Mouse (Mus musculus) thymus, adult 2 months (tissue): ENCODE data around the gene Lsamp. TPM values are rescaled to one million over a fixed set of nuclear protein-coding genes. Genes with fewer than 3 reads are reported as not detected.

Experiments used
- DNase-seq: peaks from one replicate; pipeline ENCODE4 v3.0.0; 2021
- H3K27ac ChIP-seq: fragments of 200-500 bp; 2 replicates; pipeline ENCODE4 v1.5.1; 2012; ENCODE audit warnings: low read length, control low read depth; ENCODE audit not compliant: control insufficient read depth, insufficient read depth
- H3K27me3 ChIP-seq: fragments of 200-500 bp; 2 replicates; pipeline ENCODE4 v1.6.1; 2012; ENCODE audit warnings: mild to moderate bottlenecking, low read length, moderate library complexity, mixed read lengths; ENCODE audit not compliant: control insufficient read depth, insufficient read depth
- H3K36me3 ChIP-seq: fragments of 200-500 bp; 2 replicates; pipeline ENCODE4 v1.6.1; 2012; ENCODE audit warnings: mild to moderate bottlenecking, low read length, moderate library complexity; ENCODE audit not compliant: control insufficient read depth, insufficient read depth
- H3K4me1 ChIP-seq: fragments of 200-500 bp; replicated peaks from 2 replicates; pipeline ENCODE4 v1.6.1; 2012; ENCODE audit warnings: low read length; ENCODE audit not compliant: control insufficient read depth, insufficient read depth
- H3K4me3 ChIP-seq: fragments of 200-500 bp; 2 replicates; pipeline ENCODE4 v1.5.1; 2012; ENCODE audit warnings: mild to moderate bottlenecking, low read length, control low read depth, moderate library complexity; ENCODE audit not compliant: control insufficient read depth, insufficient read depth
- CTCF ChIP-seq: fragments of 200-500 bp; IDR thresholded peaks from 2 replicates; pipeline ENCODE4 v1.5.1; 2012; ENCODE audit warnings: mild to moderate bottlenecking, control low read depth, low read length, moderate library complexity, borderline replicate concordance; ENCODE audit not compliant: control insufficient read depth, poor library complexity, insufficient read depth; ENCODE audit errors: extremely low read depth
- POLR2A ChIP-seq: fragments of 200-500 bp; IDR thresholded peaks from 2 replicates; pipeline ENCODE4 v1.6.1; 2012; ENCODE audit warnings: mild to moderate bottlenecking, low read length, control low read depth, moderate library complexity; ENCODE audit not compliant: control insufficient read depth, poor library complexity, insufficient read depth; ENCODE audit errors: extremely low read depth
- WGBS: fragments of 180-500 bp; shearing (Covaris S2); methylation state at CpG from one replicate; pipeline ENCODE4 v1.1.7; 2018; 5-methylcytosine and 5-hydroxymethylcytosine counted together
- polyA plus RNA-seq: library from polyadenylated mRNA; depleted of rRNA; stranded (reverse); fragments of >200 nt; gene quantifications from 2 replicates; pipeline ENCODE4 v1.2.3, GENCODE M21; 2012

The Lsamp gene
- polyA plus RNA-seq, 1 experiment: 0.36 TPM

GRCm38 (mm10) chr16:41941591-41942315, 1957.6 kb downstream of the Lsamp start:
- no peak overlapping the region for H3K27ac ChIP-seq
- no peaks in the 10 kb centered on the region for H3K4me1 ChIP-seq
- TF ChIP-seq CTCF: no peak
- no peak for TF ChIP-seq POLR2A
- WGBS: 86% methylated on average over 7 of the region's 7 CpGs
- H3K4me3 ChIP-seq: no peak overlapping the region
- H3K27me3 ChIP-seq: no peaks in the 10 kb centered on the region
- DNase-seq: no peak
- H3K36me3 ChIP-seq: no peaks in the 10 kb centered on the region

- Histone ChIP-seq H3K36me3 (no peaks in the 10 kb centered on the region), H3K27ac (no peak overlapping the region), H3K4me3 (no peak overlapping the region), H3K27me3 (no peaks in the 10 kb centered on the region), H3K4me1 (no peaks in the 10 kb centered on the region)
- TF ChIP-seq POLR2A (no peak), CTCF (no peak)
- DNase-seq: no peak
- 94% methylated on average over 3 of the region's 3 CpGs for WGBS
Observed at GRCm38 (mm10) chr16:41957811-41958210, 1973.7 kb downstream of the Lsamp start.

- Histone ChIP-seq H3K27me3 (no peaks in the 10 kb centered on the region), H3K27ac (no peak overlapping the region), H3K4me1 (no peaks in the 10 kb centered on the region), H3K4me3 (no peak overlapping the region), H3K36me3 (no peaks in the 10 kb centered on the region)
- WGBS: 83% methylated on average over 1 of the region's 1 CpGs
- TF ChIP-seq POLR2A (no peak), CTCF (no peak)
- no peak for DNase-seq
Observed at GRCm38 (mm10) chr16:41965636-41966035, 1981.5 kb downstream of the Lsamp start.

- H3K27me3 ChIP-seq: no peaks in the 10 kb centered on the region
- TF ChIP-seq POLR2A: no peak
- no peak for TF ChIP-seq CTCF
- DNase-seq: no peak
- H3K4me3 ChIP-seq: no peak overlapping the region
- H3K36me3 ChIP-seq: no peaks in the 10 kb centered on the region
- WGBS: 82% methylated on average over 2 of the region's 2 CpGs
- H3K4me1 ChIP-seq: no peaks in the 10 kb centered on the region
- no peak overlapping the region for H3K27ac ChIP-seq
Observed at GRCm38 (mm10) chr16:41969215-41969614, 1985.1 kb downstream of the Lsamp start.

GRCm38 (mm10) chr16:41974866-41975719, 1990.9 kb downstream of the Lsamp start:
- Histone ChIP-seq H3K4me1 (no peaks in the 10 kb centered on the region), H3K27ac (no peak overlapping the region), H3K36me3 (no peaks in the 10 kb centered on the region), H3K4me3 (no peak overlapping the region), H3K27me3 (no peaks in the 10 kb centered on the region)
- 65% methylated on average over 2 of the region's 2 CpGs for WGBS
- DNase-seq: no peak
- TF ChIP-seq POLR2A (no peak), CTCF (no peak)

GRCm38 (mm10) chr16:41976897-41977296, 1992.7 kb downstream of the Lsamp start:
- Histone ChIP-seq H3K27me3 (no peaks in the 10 kb centered on the region), H3K4me3 (no peak overlapping the region), H3K27ac (no peak overlapping the region), H3K36me3 (no peaks in the 10 kb centered on the region), H3K4me1 (no peaks in the 10 kb centered on the region)
- no peak for DNase-seq
- WGBS: 86% methylated on average over 5 of the region's 5 CpGs
- TF ChIP-seq CTCF: no peak
- TF ChIP-seq POLR2A: no peak

GRCm38 (mm10) chr16:41996956-41997355, 2012.8 kb downstream of the Lsamp start:
- Histone ChIP-seq H3K27ac (no peak overlapping the region), H3K4me1 (no peaks in the 10 kb centered on the region), H3K36me3 (no peaks in the 10 kb centered on the region), H3K27me3 (no peaks in the 10 kb centered on the region), H3K4me3 (no peak overlapping the region)
- WGBS: 84% methylated on average over 1 of the region's 1 CpGs
- DNase-seq: no peak
- TF ChIP-seq CTCF (no peak), POLR2A (no peak)
